Mouse (Mus musculus) c-Kit-positive CD71-positive TER-119-positive erythroid progenitor cells, embryonic 14.5 days (primary cell): ENCODE results near the gene Tnrc18.

Source experiments
- DNase-seq: peaks from one replicate; pipeline ENCODE4 v3.0.0-alpha.2; 2013; ENCODE audit warnings: low spot score

Tnrc18 gene

DNA sequence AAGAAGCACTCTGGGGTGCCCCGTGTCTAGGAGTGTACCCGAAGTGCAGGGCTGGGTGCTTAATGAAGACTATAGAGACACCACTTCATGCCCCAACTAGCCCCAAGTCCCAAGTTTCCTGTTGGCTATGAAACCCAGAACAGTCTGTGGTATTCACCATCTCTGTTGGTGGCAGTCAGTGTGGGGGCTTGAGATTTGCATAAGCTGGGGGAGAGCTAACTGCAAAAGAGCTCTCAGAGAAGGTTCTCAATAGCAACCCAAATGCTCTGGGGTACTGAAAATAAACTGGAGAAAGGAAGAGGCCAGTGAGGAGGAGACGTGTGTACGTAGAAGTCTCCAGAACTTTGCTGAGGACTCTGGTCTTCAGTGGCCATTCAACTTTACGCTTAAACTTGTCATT, 134.9 kb downstream of the Tnrc18 start:
- DNase-seq = no peak

GRCm38 (mm10) chr5:142681911-142682310, 135.6 kb downstream of the Tnrc18 start:
- DNase-seq = no peak

DNA sequence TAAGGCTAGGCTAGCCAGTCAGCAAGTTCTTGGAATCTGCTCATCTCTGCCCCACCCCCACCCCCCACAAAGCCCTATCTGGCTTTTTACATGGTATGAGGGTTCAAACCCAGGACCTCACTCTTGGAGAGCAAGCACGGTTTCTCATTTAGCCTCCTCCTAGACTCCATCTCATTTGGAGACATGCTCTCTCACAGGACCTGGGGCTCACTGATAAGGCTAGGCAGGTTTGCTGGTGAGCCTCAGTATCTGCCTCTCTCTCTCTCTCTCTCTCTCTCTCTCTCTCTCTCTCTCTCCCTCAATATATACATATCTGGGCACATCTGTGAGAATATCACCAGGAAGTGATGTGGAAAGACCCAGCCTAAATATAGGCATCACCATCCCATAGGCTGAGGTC, 138.4 kb downstream of the Tnrc18 start:
- peak; percentile 21 for DNase-seq

- DNase-seq = no peak
Observed at GRCm38 (mm10) chr5:142678141-142678571, 139.3 kb downstream of the Tnrc18 start.
